Mouse (Mus musculus): ENCODE data around the gene Nucb1. TPM values are rescaled to one million over a fixed set of nuclear protein-coding genes. Genes with fewer than 3 reads are reported as not detected.
A peak's percentile ranks its signal among the peaks of the same experiment; 100 is the strongest.
"Not testable (repeated sequence)": the region's sequence is repeated elsewhere in the genome, so short reads cannot be mapped to it uniquely, and the experiment has no call there.

The Nucb1 gene
- polyA plus RNA-seq, 1 experiment from 2014 or later: 176 TPM

DNA sequence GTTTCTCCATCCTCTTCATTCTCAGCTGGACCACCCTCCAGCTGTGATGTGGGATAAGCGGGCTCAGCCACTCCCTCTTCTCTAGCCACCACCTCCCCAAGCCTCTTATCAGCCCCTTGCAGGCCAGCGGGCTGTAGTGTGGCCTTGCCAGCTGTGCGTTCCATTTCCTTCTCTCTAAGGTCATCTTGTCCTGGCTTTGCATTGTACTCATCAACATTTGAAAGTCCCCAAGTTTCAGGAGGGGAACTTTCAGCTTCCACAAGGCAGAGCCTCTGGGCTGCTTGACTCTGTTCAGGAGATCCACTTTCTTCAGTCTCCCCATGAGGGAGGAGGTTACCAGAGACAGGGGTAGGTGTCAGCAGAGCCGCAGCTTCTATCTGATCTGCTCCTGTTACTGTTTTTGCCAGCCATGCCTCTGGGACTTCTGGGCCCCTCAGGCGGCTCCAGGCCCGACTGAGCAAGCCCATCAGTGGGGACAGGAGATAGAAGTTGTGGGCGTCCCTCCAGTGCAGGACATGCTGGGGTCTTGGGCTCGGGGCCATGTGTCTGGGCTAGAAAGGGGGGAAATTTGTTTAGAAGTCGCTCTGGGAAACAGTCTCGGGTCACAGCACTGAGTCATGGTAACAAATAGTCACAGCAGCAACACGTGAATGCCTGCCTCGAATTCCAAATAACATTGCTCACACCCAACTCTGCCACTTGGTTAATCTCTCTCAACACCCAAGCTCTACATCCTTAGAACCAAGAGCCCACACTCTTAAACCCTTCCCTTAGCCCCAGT, 14.8 kb upstream of the Nucb1 start:
- peak; percentile 82 for ATAC-seq (ENCODE audit: insufficient number of reproducible peaks, low FRiP score)
- peaks cover 17% of the 10 kb centered on the region for H3K36me3 ChIP-seq

DNA sequence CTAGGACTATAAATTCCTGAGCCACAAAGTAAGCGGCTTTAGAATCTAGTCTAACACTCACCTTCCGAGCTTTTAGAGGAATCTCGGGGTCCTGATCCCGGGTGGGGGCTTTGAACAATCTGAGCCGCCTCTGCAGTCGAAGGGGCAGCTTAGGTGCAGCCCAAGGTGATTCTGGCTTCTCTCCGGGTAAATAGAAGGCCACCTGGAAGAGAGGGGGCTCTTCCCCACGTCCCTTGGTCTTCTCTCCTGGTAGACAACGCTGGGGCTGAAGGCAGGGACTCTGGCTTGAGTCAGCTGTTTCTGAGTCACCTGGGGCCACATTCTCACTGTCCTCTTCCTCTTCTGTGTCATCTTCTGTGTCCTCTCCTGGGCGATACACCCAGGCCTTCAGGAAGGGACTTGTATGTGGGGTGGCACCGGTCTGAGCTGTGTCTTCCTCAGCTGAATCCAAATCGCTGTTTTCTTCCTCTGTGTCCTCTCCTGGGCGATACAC, 13.5 kb upstream of the Nucb1 start:
- H3K9ac ChIP-seq: peak overlapping the region; percentile 63
- ATAC-seq (ENCODE audit: insufficient number of reproducible peaks, low FRiP score): no peak
- H3K36me3 ChIP-seq: peaks cover 17% of the 10 kb centered on the region
- no peaks in the 10 kb centered on the region for H3K27me3 ChIP-seq (replicated peaks)
- H3K4me2 ChIP-seq: peak overlapping the region; percentile 77
- peak overlapping the region; percentile 46 for H3K4me3 ChIP-seq
- H3K9me3 ChIP-seq (replicated peaks): no peaks in the 10 kb centered on the region
- WGBS: 73% methylated on average over 13 of the region's 13 CpGs
- H3K4me1 ChIP-seq (replicated peaks): peaks cover 27% of the 10 kb centered on the region
- H3K27ac ChIP-seq (ENCODE audit: poor library complexity, severe bottlenecking): peak overlapping the region; percentile 72

More for the DNA sequence above, 14.8 kb upstream of the Nucb1 start:
- WGBS: 5% methylated on average over 12 of the region's 12 CpGs
- H3K27me3 ChIP-seq (replicated peaks): no peaks in the 10 kb centered on the region
- H3K9me3 ChIP-seq (replicated peaks): no peaks in the 10 kb centered on the region
- peak overlapping the region; percentile 90 for H3K9ac ChIP-seq
- H3K4me2 ChIP-seq: peak overlapping the region; percentile 77
- peak overlapping the region; percentile 72 for H3K4me3 ChIP-seq
- H3K4me1 ChIP-seq (replicated peaks): peaks cover 37% of the 10 kb centered on the region
- peak overlapping the region; percentile 95 for H3K27ac ChIP-seq (ENCODE audit: poor library complexity, severe bottlenecking)

DNA sequence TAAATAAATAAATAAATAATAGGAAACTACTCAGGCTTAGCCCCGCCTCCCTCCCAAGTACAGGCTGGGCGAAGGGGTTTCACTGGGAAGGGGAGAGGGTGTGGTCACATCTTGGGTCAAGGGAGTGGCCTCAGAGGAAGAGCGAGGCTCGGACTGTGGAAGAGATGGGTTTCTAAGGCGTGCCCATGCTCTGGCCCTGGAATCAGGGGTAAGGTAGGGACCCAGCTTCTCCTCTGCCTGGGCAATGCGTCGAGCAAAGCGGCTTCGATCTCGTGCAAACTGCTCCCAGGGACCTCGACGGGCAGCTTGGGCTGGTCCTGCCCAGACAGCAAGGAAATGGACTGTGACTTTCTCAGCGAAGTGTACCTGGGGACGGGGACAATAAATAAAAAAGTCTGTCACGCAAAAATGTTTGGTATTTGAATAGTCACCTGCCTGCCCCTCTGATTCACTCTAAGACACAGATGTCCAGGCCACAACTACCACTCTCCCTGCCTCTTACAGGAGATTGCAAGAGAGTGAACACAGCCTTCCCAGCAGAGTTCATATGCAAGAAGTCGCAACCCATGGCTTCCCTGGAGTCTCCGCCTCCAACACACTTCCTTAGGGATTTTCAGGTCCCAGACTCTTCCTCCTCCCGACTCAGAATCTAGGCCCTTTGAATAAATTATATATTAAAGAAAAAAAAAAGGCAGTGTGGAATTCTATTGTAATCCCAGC, 12.9 kb upstream of the Nucb1 start:
- peaks cover 27% of the 10 kb centered on the region for H3K4me1 ChIP-seq (replicated peaks)
- H3K9ac ChIP-seq: peak overlapping the region; percentile 63
- no peaks in the 10 kb centered on the region for H3K9me3 ChIP-seq (replicated peaks)
- peak overlapping the region; percentile 77 for H3K4me2 ChIP-seq
- 64% methylated on average over 18 of the region's 18 CpGs for WGBS
- H3K27me3 ChIP-seq (replicated peaks): no peaks in the 10 kb centered on the region
- H3K27ac ChIP-seq (ENCODE audit: poor library complexity, severe bottlenecking): peak overlapping the region; percentile 72
- H3K36me3 ChIP-seq: peaks cover 17% of the 10 kb centered on the region
- ATAC-seq (ENCODE audit: insufficient number of reproducible peaks, low FRiP score): peak; percentile 46; the same call in 1 of the 2 replicates
- peak overlapping the region; percentile 46 for H3K4me3 ChIP-seq

DNA sequence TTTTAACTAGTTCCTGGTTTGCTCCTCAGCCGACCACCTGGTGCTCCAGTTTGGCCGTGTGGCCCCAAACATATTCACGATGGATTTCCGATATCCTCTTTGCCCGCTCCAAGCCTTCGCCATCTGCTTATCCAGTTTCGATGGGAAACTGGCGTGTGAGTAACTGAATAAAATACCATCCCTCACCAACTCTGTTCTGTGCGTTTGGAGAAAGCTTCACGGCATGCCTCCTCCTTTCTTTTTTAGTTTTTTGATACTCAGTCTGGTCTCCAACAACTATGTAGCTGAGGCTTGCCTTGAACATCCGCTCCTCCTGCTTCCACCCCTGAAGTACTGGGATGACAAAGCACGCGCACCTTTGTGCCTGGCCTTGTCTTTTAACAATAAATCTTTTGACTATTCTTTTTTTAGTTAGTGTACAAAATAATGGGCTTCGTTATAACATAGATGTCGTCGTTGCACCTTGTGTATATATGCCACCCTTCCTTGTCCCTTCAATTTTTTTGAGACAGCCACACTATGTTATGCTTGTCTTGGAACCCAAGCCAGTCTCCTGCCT, 12.1 kb upstream of the Nucb1 start:
- H3K27me3 ChIP-seq (replicated peaks): no peaks in the 10 kb centered on the region
- H3K4me2 ChIP-seq: peak overlapping the region; percentile 77
- peak overlapping the region; percentile 83; the same call in 1 of the 2 replicates for H3K27ac ChIP-seq (ENCODE audit: poor library complexity, severe bottlenecking)
- peak overlapping the region; percentile 61 for H3K4me3 ChIP-seq
- H3K9ac ChIP-seq: 0 out of 2 replicates have a peak overlapping the region, but pooled peaks have one; percentile 71
- no peaks in the 10 kb centered on the region for H3K9me3 ChIP-seq (replicated peaks)
- ATAC-seq (ENCODE audit: insufficient number of reproducible peaks, low FRiP score): no peak
- peaks cover 17% of the 10 kb centered on the region for H3K36me3 ChIP-seq
- H3K4me1 ChIP-seq (replicated peaks): peaks cover 27% of the 10 kb centered on the region
- 53% methylated on average over 16 of the region's 16 CpGs for WGBS

DNA sequence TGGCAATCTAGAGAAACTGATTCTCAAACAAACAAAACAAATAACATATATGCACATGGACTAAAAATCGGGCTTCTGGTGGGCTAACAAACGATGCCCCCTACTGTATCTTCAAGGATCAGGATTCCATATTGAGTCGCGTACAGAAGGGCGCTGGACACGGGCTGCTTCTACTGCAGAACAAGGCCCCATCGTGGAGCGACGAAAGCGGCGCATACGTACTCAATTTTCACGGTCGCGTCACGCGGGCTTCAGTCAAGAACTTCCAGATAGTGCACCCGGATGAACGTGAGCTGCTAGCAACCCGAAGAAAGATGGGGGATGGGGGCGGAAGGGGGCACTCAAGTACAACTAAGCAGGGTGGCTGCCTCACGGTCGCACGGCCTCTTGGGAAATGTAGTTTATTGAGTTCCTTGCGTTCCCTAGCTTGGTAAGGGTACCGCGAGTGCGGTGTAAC, 11.6 kb upstream of the Nucb1 start:
- Histone ChIP-seq H3K9me3 (replicated peaks) (no peaks in the 10 kb centered on the region), H3K4me1 (replicated peaks) (peaks cover 27% of the 10 kb centered on the region), H3K9ac (peak overlapping the region; percentile 71), H3K36me3 (peaks cover 17% of the 10 kb centered on the region), H3K27ac (ENCODE audit: poor library complexity, severe bottlenecking) (peak overlapping the region; percentile 83), H3K4me3 (peak overlapping the region; percentile 61), H3K27me3 (replicated peaks) (no peaks in the 10 kb centered on the region), H3K4me2 (peak overlapping the region; percentile 77)
- peak; percentile 37 for ATAC-seq (ENCODE audit: insufficient number of reproducible peaks, low FRiP score)
- under 1% methylated on average over 28 of the region's 28 CpGs for WGBS

DNA sequence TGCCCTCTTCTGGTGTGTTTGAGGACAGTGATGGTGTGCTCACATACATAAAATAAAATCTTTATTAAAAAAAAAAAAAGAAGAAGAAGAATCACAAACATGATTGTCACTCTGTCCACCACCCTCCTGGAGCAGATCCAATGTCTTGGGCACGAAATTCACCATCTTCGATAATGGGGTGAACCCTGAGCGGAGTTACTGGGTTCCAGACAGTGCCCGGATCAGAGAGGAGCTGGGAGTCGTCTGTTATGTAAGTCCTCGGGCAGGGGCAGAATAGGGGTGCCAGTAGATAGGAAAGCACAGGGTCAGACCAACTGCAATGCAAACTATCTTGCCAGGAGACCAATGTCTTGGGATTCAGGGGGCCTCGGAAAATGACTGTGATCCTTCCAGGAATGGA, 10.4 kb upstream of the Nucb1 start:
- no peaks in the 10 kb centered on the region for H3K9me3 ChIP-seq (replicated peaks)
- 90% methylated on average over 7 of the region's 7 CpGs for WGBS
- no peak overlapping the region for H3K9ac ChIP-seq
- no peak overlapping the region for H3K27ac ChIP-seq (ENCODE audit: poor library complexity, severe bottlenecking)
- peaks cover 33% of the 10 kb centered on the region for H3K4me1 ChIP-seq (replicated peaks)
- H3K36me3 ChIP-seq: peaks cover 17% of the 10 kb centered on the region
- H3K4me3 ChIP-seq: no peak overlapping the region
- H3K4me2 ChIP-seq: no peak overlapping the region
- H3K27me3 ChIP-seq (replicated peaks): no peaks in the 10 kb centered on the region
- no peak for ATAC-seq (ENCODE audit: insufficient number of reproducible peaks, low FRiP score)

DNA sequence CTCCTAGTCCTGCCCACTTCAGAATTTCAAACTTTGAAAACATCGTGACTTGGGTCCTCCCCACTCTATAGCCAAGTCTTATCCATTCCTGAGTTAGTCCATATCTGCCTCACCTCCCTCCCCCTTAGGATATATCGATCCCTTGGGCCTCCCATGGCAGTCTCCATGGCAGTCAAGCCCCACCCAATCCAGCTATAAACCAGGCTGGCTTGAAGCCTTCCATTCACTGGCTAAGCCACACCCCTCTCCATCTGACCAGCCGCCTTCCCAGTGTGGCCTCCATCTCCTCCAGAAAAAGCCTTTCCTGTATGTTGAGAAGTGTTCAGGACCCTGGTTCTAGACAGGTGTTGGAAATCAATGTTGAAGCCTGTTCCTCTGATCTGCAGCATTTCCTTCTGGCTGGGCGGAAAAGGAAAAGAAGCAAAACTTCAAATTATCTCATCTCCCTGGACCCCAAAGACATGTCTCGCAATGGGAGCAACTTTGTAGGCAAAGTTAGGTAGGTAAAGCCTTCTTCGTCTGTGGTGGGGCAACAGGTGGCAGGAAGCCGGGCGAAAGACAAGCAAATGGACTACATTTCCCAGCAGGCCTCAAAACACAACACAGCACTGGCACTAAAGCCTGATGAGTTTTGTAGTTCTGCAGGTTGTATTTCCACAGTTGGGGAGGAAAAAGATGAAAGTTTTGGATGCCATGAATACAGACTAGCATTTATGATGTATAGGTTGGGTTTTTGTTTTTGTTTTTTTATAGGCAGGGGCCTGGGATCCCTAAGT, 9.3 kb upstream of the Nucb1 start:
- no peak overlapping the region for H3K4me2 ChIP-seq
- peaks cover 30% of the 10 kb centered on the region for H3K4me1 ChIP-seq (replicated peaks)
- H3K27ac ChIP-seq (ENCODE audit: poor library complexity, severe bottlenecking): no peak overlapping the region
- H3K27me3 ChIP-seq (replicated peaks): no peaks in the 10 kb centered on the region
- ATAC-seq (ENCODE audit: insufficient number of reproducible peaks, low FRiP score): no peak
- no peak overlapping the region for H3K4me3 ChIP-seq
- H3K36me3 ChIP-seq: peaks cover 17% of the 10 kb centered on the region
- no peak overlapping the region for H3K9ac ChIP-seq
- whole genome bisulfite sequencing: 69% methylated on average over 8 of the region's 8 CpGs
- no peaks in the 10 kb centered on the region for H3K9me3 ChIP-seq (replicated peaks)

DNA sequence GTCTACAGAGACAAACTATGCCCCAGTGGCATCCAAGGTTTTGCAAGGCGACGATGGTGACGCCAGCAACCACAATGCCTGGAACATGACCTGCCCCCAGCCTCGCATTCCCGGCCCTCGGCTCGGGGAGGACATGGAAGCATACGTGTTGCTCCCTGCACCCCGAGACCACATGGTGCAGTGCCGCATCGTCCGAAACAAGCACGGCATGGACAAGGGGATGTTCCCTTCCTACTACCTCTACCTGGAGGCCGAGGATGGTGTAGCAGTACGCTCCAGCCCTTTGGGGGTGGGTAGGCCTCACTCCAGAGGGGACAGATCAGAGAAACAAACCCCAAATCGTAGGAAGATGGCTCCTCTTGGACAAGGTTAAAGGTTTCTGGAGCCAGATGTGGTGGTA, 8.4 kb upstream of the Nucb1 start:
- Histone ChIP-seq H3K9me3 (replicated peaks) (no peaks in the 10 kb centered on the region), H3K36me3 (peaks cover 11% of the 10 kb centered on the region), H3K4me3 (no peak overlapping the region), H3K4me2 (no peak overlapping the region), H3K4me1 (replicated peaks) (peaks cover 23% of the 10 kb centered on the region), H3K27me3 (replicated peaks) (no peaks in the 10 kb centered on the region), H3K9ac (no peak overlapping the region), H3K27ac (ENCODE audit: poor library complexity, severe bottlenecking) (no peak overlapping the region)
- ATAC-seq (ENCODE audit: insufficient number of reproducible peaks, low FRiP score): no peak
- 88% methylated on average over 16 of the region's 16 CpGs for WGBS

DNA sequence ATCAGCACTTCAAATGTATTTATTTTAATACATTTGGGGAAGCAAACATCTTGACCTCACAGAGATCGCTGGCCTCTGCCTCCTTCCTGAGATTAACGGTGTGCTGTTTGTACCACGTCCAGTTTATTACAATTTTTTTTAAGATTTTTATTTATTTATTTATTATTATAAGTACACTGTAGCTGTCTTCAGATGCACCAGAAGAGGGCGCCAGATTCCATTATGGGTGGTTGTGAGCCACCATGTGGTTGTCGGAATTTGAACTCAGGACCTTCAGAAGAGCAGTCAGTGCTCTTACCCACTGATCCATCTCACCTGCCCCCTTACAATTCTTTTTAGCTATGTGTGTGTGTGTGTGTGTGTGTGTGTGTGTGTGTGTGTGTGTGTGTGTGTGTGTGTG, 6.6 kb upstream of the Nucb1 start:
- not testable (repeated sequence) for H3K27ac ChIP-seq (ENCODE audit: poor library complexity, severe bottlenecking); H3K36me3 ChIP-seq; H3K9ac ChIP-seq; H3K4me3 ChIP-seq; H3K4me2 ChIP-seq; ATAC-seq (ENCODE audit: insufficient number of reproducible peaks, low FRiP score); H3K27me3 ChIP-seq (replicated peaks); H3K9me3 ChIP-seq (replicated peaks)
- 68% methylated on average over 5 of the region's 5 CpGs for WGBS
- peaks cover 12% of the 10 kb centered on the region for H3K4me1 ChIP-seq (replicated peaks)

DNA sequence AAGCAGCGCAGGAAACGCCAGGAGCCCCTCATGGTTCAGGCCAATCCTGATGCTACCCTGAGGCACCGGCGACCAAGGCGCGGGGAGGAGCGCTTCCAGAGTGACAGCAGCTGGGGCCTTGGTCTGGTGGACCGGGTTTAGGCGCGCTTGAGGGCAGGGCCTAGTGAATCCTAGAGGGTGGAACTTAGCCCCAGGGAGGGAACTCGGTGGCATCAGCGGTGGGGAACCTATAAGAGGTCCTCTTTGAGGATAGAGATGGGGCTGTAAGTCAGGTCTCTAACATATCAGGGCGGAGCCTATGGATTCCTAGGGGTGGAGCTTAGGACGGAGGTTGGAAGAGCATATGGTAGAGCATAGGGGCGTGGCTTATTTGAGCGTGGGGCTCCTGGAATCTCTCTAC, 5.2 kb upstream of the Nucb1 start:
- ATAC-seq (ENCODE audit: insufficient number of reproducible peaks, low FRiP score): peak; percentile 77
- H3K27ac ChIP-seq (ENCODE audit: poor library complexity, severe bottlenecking): peak overlapping the region; percentile 8; the same call in 1 of the 2 replicates
- 10% methylated on average over 16 of the region's 16 CpGs for WGBS

More for the DNA sequence above, 5.2 kb upstream of the Nucb1 start:
- H3K4me2 ChIP-seq: peak overlapping the region; percentile 50
- H3K27me3 ChIP-seq (replicated peaks): no peaks in the 10 kb centered on the region
- H3K9me3 ChIP-seq (replicated peaks): no peaks in the 10 kb centered on the region
- no peaks in the 10 kb centered on the region for H3K36me3 ChIP-seq
- H3K4me3 ChIP-seq: peak overlapping the region; percentile 7; the same call in 1 of the 2 replicates
- peaks cover 12% of the 10 kb centered on the region for H3K4me1 ChIP-seq (replicated peaks)
- no peak overlapping the region for H3K9ac ChIP-seq

All from heart, embryonic 12.5 days (tissue).